Mouse (Mus musculus) gastrocnemius, adult 2 months (tissue): ENCODE results near the gene Spast. TPM values are rescaled to one million over a fixed set of nuclear protein-coding genes. Genes with fewer than 3 reads are reported as not detected.
"Not testable (repeated sequence)": the region's sequence is repeated elsewhere in the genome, so short reads cannot be mapped to it uniquely, and the experiment has no call there.

Experiments used
- DNase-seq: peaks from one replicate; pipeline ENCODE4 v3.0.0; 2022
- H3K27ac ChIP-seq: fragments of 200-600 bp; 2 replicates; pipeline ENCODE4 v1.8.1; 2022; ENCODE audit warnings: mild to moderate bottlenecking
- H3K4me3 ChIP-seq: fragments of 200-600 bp; 2 replicates; pipeline ENCODE4 v1.8.1; 2022; ENCODE audit warnings: mild to moderate bottlenecking, moderate library complexity
- CTCF ChIP-seq: fragments of 200-600 bp; IDR thresholded peaks from 2 replicates; pipeline ENCODE4 v1.8.1; 2022; ENCODE audit warnings: antibody characterized with exemption, mild to moderate bottlenecking, moderate library complexity
- intact Hi-C: fragments of 180-260 bp; cut with DNase I; formaldehyde crosslinking; loops from one replicate; pipeline ENCODE4 v1.15.1; 2025
- total RNA-seq, 2 experiments: library from RNA; stranded (reverse); gene quantifications; 2 replicates each; pipeline ENCODE4 v1.2.3; 2021

Spast gene
- total RNA-seq, 2 experiments from 2014 or later: 47.5 to 47.9 TPM

DNA sequence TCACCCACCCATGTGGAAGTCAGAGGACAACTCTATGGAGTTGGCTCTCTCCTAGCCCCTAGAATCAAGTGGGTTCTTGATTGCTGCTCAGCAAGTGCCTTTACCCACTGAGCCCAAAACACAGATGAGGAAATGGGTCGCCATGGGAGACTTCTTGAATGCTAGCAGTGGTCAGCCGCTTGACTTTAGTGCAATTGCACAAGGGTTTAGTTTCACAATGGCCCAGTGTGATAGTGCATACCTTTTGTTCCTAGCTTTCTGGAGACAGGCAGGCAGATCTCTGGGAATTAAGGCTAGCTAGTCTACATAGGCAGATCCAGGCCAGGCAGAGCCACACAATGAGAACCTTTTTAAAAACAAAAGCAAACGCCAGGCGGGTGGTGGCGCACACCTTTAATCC is 38.7 kb upstream of the Spast start:
- Histone ChIP-seq H3K4me3 (no peak overlapping the region), H3K27ac (no peak overlapping the region)
- no peak for TF ChIP-seq CTCF
- intact Hi-C loops: no loop called here
- DNase-seq: no peak

DNA sequence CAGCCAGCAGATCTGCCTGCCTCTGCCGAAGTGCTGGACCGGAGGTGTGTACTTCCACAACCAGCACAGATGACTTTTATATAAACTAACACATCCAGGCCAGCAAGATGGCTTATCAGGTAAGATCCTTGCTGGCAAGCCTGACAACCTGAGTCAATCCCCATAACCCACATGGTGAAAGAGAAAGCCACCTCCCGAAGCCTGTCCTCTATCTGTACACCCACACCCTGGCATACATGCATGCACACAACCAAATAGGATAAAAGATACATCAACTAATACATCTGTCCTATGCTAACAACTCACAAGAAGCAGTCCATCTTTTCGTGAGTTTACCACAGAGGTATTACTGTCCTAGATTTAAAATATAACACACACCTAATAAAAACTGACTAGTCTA is 34.7 kb upstream of the Spast start:
- DNase-seq: no peak
- intact Hi-C loops: no loop called here
- no peak overlapping the region for H3K4me3 ChIP-seq
- H3K27ac ChIP-seq: no peak overlapping the region
- no peak for TF ChIP-seq CTCF

GRCm38 (mm10) chr17:74305616-74306015 is 33.2 kb upstream of the Spast start:
- Histone ChIP-seq H3K4me3 (no peak overlapping the region), H3K27ac (no peak overlapping the region)
- DNase-seq: no peak
- intact Hi-C loops: no loop called here
- TF ChIP-seq CTCF: no peak

- DNase-seq: no peak
- H3K4me3 ChIP-seq: no peak overlapping the region
- no peak for TF ChIP-seq CTCF
- H3K27ac ChIP-seq: no peak overlapping the region
- intact Hi-C loops: no loop called here
These were observed 32.8 kb upstream of the Spast start for GRCm38 (mm10) chr17:74306021-74306420.

- intact Hi-C loops: loop anchor here (1.0 to 2.0 kb wide), 2 partner anchors 21 to 23 kb away; partner anchors contain the start of gene Spast
- no peak for DNase-seq
- TF ChIP-seq CTCF: no peak
- H3K4me3 ChIP-seq: peak overlapping the region; percentile 100
- H3K27ac ChIP-seq: peak overlapping the region; percentile 99
These were observed 23.1 kb upstream of the Spast start for GRCm38 (mm10) chr17:74315445-74316308.

GRCm38 (mm10) chr17:74316309-74316863 is 22.4 kb upstream of the Spast start:
- peak; percentile 94 for DNase-seq
- peak; percentile 22; the same call in 1 of the 2 replicates for TF ChIP-seq CTCF
- H3K27ac ChIP-seq: peak overlapping the region; percentile 99
- H3K4me3 ChIP-seq: peak overlapping the region; percentile 100
- intact Hi-C loops: loop anchor here (1.0 to 2.0 kb wide), 2 partner anchors 22 kb away; partner anchors contain the start of gene Spast

DNA sequence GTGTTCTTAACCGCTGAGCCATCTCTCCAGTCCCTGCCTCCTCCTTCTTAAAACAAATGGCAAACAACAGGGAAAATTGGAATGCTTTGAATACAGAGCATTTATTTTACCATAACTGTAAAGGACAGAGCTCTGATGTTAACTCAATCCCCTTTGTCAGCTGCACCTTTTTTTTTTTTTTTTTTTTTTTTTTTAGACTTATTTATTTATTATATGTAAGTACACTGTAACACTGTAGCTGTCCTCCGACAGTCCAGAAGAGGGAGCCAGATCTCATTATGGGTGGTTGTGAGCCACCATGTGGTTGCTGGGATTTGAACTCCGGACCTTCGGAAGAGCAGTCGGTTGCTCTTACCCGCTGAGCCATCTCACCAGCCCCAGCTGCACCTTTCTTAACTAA is 20.1 kb upstream of the Spast start:
- no peak overlapping the region for H3K27ac ChIP-seq
- intact Hi-C loops: no loop called here
- H3K4me3 ChIP-seq: no peak overlapping the region
- DNase-seq: no peak
- TF ChIP-seq CTCF: peak; percentile 2; the same call in 1 of the 2 replicates

GRCm38 (mm10) chr17:74322400-74323054 is 16.3 kb upstream of the Spast start:
- H3K27ac ChIP-seq: no peak overlapping the region
- DNase-seq: no peak
- H3K4me3 ChIP-seq: no peak overlapping the region
- peak; percentile 43; the same call in 1 of the 2 replicates for TF ChIP-seq CTCF
- intact Hi-C loops: no loop called here

DNA sequence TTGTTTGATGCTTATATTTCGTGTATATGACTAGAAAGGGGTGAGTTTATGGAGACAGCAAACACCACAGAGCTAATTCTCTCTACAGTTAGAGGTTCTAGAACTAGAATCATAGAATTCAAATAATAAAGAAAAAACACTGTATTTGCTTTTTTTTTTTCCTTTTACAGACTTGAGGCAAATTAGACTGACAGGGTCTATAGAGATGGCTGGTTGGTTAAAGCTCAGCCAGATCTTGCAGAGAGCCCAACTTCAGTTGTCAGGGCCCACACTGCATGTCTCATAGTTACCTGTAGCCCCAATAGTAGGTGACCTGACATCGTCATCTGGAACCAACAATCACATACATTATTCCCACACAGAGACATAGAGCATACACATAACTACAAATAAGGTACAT is 14.9 kb upstream of the Spast start, which contains the start of gene Dpy30:
TSS of gene Dpy30 (minus strand) at position 101 of the 400 bp plus-strand sequence.
- intact Hi-C loops: no loop called here
- TF ChIP-seq CTCF: no peak
- H3K27ac ChIP-seq: no peak within 1 kb of the TSS
- no peak within 1 kb of the TSS for H3K4me3 ChIP-seq
- DNase-seq: no peak

DNA sequence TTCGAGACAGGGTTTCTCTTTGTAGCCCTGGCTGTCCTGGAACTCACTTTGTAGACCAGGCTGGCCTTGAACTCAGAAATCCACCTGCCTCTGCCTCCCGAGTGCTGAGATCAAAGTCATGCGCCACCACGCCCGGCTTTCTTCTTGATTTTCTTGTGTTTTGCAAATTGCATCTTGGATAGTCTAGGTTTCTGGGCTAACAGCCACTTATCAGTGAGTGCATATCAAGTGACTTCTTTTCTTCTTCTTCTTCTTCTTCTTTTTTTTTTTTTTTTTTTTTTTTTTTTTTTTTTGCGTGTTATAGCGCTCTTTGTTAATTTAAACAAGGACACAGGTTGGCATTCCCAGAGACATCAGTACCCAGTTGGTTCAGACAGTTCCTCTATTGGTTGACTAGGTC is 11.6 kb upstream of the Spast start:
- DNase-seq, H3K27ac ChIP-seq, intact Hi-C loops, H3K4me3 ChIP-seq: not testable (repeated sequence)

- H3K4me3 ChIP-seq, intact Hi-C loops, H3K27ac ChIP-seq: not testable (repeated sequence)
- peak; percentile 36 for DNase-seq
- TF ChIP-seq CTCF: peak; percentile 62
These were observed 10.6 kb upstream of the Spast start for GRCm38 (mm10) chr17:74328146-74328545.

DNA sequence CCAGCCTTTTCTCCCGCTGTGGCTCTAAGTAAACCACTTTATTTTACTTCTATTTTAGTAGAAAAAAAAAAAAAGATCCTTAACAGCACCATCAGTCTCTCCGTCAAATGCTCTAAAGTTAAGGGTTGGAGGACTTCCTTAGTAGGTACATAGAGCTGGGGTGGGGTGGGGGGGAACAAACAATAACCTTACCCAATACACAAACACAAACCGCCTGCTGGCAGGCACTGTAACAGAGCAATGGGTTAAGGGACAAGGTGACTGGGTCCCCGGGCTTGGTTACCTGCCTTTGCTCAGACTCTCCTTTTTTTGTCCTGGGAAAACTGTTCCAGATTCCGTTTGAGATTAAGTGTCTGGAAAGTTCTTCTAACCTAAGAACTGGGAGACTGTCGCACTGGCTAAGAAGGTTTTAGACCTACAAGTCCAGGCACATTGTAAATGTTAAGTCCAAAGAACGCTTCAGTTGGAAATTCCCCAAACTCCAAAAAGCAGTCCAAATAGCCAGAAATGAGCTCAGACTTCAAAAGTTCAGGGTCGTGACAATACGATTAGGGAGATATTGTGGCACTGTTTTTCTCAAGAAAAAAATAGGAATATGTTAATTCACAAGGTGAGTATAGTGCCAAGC is 7.6 kb upstream of the Spast start:
- TF ChIP-seq CTCF: no peak
- no peak overlapping the region for H3K4me3 ChIP-seq
- H3K27ac ChIP-seq: no peak overlapping the region
- intact Hi-C loops: no loop called here
- DNase-seq: no peak
